Mouse (Mus musculus) erythroblast, embryonic 14.5 days (primary cell): ENCODE results near the gene Phyhd1. TPM values are rescaled to one million over a fixed set of nuclear protein-coding genes. Genes with fewer than 3 reads are reported as not detected.

Experiments
- H3K27me3 ChIP-seq: 2 replicates; pipeline ENCODE4 v1.6.1; 2012; ENCODE audit warnings: inconsistent platforms; ENCODE audit not compliant: control insufficient read depth
- H3K36me3 ChIP-seq: 2 replicates; pipeline ENCODE4 v1.6.1; 2012; ENCODE audit warnings: mild to moderate bottlenecking, inconsistent platforms; ENCODE audit not compliant: control insufficient read depth
- H3K4me1 ChIP-seq: 2 replicates; pipeline ENCODE4 v1.6.1; 2012; ENCODE audit warnings: inconsistent platforms; ENCODE audit not compliant: control insufficient read depth
- H3K4me3 ChIP-seq: replicated peaks from 2 replicates; pipeline ENCODE3; 2012; ENCODE audit warnings: moderate library complexity, mild to moderate bottlenecking, inconsistent platforms
- H3K9me3 ChIP-seq: 2 replicates; pipeline ENCODE4 v1.6.1; 2012; ENCODE audit warnings: low read length, inconsistent platforms, mixed read lengths; ENCODE audit not compliant: control insufficient read depth
- GATA1 ChIP-seq: IDR thresholded peaks from 2 replicates; pipeline ENCODE4 v1.6.1; 2012; ENCODE audit warnings: low read length, inconsistent platforms, mixed read lengths
- TAL1 ChIP-seq: IDR thresholded peaks from 3 replicates; pipeline ENCODE4 v1.6.1; 2012; ENCODE audit warnings: low read length, inconsistent platforms, mixed read lengths
- polyA plus RNA-seq: library from polyadenylated mRNA; stranded (reverse); fragments of >175 nt; gene quantifications from 2 replicates; pipeline ENCODE4 v1.2.3, GENCODE M21; 2012

Gene Phyhd1
- polyA plus RNA-seq, 1 experiment: 0.06 TPM

GRCm38 (mm10) chr2:30299966-30300365 is 34.0 kb downstream of the Phyhd1 start:
- Histone ChIP-seq H3K36me3 (peaks cover 88% of the 10 kb centered on the region), H3K4me3 (no peak overlapping the region), H3K27me3 (no peaks in the 10 kb centered on the region), H3K9me3 (no peaks in the 10 kb centered on the region), H3K4me1 (no peaks in the 10 kb centered on the region)
- TF ChIP-seq GATA1: no peak
- no peak for TF ChIP-seq TAL1

GRCm38 (mm10) chr2:30306087-30306486 is 40.1 kb downstream of the Phyhd1 start:
- TF ChIP-seq GATA1: no peak
- no peak for TF ChIP-seq TAL1
- H3K27me3 ChIP-seq: no peaks in the 10 kb centered on the region
- no peak overlapping the region for H3K4me3 ChIP-seq
- H3K9me3 ChIP-seq: no peaks in the 10 kb centered on the region
- H3K4me1 ChIP-seq: peaks cover 13% of the 10 kb centered on the region
- peaks cover 99% of the 10 kb centered on the region for H3K36me3 ChIP-seq

- TF ChIP-seq GATA1: no peak
- TF ChIP-seq TAL1: no peak
- H3K36me3 ChIP-seq: peaks cover 98% of the 10 kb centered on the region
- no peaks in the 10 kb centered on the region for H3K27me3 ChIP-seq
- no peaks in the 10 kb centered on the region for H3K9me3 ChIP-seq
- H3K4me1 ChIP-seq: peaks cover 13% of the 10 kb centered on the region
- H3K4me3 ChIP-seq: no peak overlapping the region
These were observed 43.3 kb downstream of the Phyhd1 start for GRCm38 (mm10) chr2:30309351-30309750.

- Histone ChIP-seq H3K4me1 (peaks cover 13% of the 10 kb centered on the region), H3K9me3 (no peaks in the 10 kb centered on the region), H3K4me3 (no peak overlapping the region), H3K36me3 (peaks cover 98% of the 10 kb centered on the region), H3K27me3 (no peaks in the 10 kb centered on the region)
- TF ChIP-seq TAL1: no peak
- no peak for TF ChIP-seq GATA1
These were observed 45.5 kb downstream of the Phyhd1 start for GRCm38 (mm10) chr2:30311481-30311880.

GRCm38 (mm10) chr2:30316136-30316535 is 50.1 kb downstream of the Phyhd1 start:
- Histone ChIP-seq H3K4me3 (no peak overlapping the region), H3K36me3 (peaks cover 91% of the 10 kb centered on the region), H3K4me1 (no peaks in the 10 kb centered on the region), H3K27me3 (no peaks in the 10 kb centered on the region), H3K9me3 (no peaks in the 10 kb centered on the region)
- TF ChIP-seq TAL1: no peak
- no peak for TF ChIP-seq GATA1

GRCm38 (mm10) chr2:30316955-30317354 is 51.0 kb downstream of the Phyhd1 start:
- no peaks in the 10 kb centered on the region for H3K9me3 ChIP-seq
- no peaks in the 10 kb centered on the region for H3K27me3 ChIP-seq
- TF ChIP-seq GATA1 (no peak), TAL1 (no peak)
- H3K4me3 ChIP-seq: no peak overlapping the region
- peaks cover 93% of the 10 kb centered on the region for H3K36me3 ChIP-seq
- no peaks in the 10 kb centered on the region for H3K4me1 ChIP-seq

GRCm38 (mm10) chr2:30319260-30319659 is 53.3 kb downstream of the Phyhd1 start:
- no peaks in the 10 kb centered on the region for H3K27me3 ChIP-seq
- no peaks in the 10 kb centered on the region for H3K4me1 ChIP-seq
- no peaks in the 10 kb centered on the region for H3K9me3 ChIP-seq
- H3K4me3 ChIP-seq: no peak overlapping the region
- peaks cover 93% of the 10 kb centered on the region for H3K36me3 ChIP-seq
- TF ChIP-seq TAL1: no peak
- TF ChIP-seq GATA1: no peak

- TF ChIP-seq TAL1 (no peak), GATA1 (no peak)
- Histone ChIP-seq H3K36me3 (peaks cover 93% of the 10 kb centered on the region), H3K4me3 (no peak overlapping the region)
These were observed 57.1 kb downstream of the Phyhd1 start for GRCm38 (mm10) chr2:30323111-30323510.

GRCm38 (mm10) chr2:30325296-30325695 is 59.3 kb downstream of the Phyhd1 start:
- Histone ChIP-seq H3K27me3 (no peaks in the 10 kb centered on the region), H3K36me3 (peaks cover 99% of the 10 kb centered on the region)
- TF ChIP-seq TAL1: no peak
- TF ChIP-seq GATA1: no peak

More at GRCm38 (mm10) chr2:30323111-30323510, 57.1 kb downstream of the Phyhd1 start:
- Histone ChIP-seq H3K4me1 (no peaks in the 10 kb centered on the region), H3K9me3 (no peaks in the 10 kb centered on the region), H3K27me3 (no peaks in the 10 kb centered on the region)

GRCm38 (mm10) chr2:30327276-30327675 is 61.3 kb downstream of the Phyhd1 start:
- Histone ChIP-seq H3K27me3 (no peaks in the 10 kb centered on the region), H3K4me3 (no peak overlapping the region), H3K9me3 (no peaks in the 10 kb centered on the region), H3K36me3 (peaks cover 99% of the 10 kb centered on the region), H3K4me1 (no peaks in the 10 kb centered on the region)
- TF ChIP-seq GATA1 (no peak), TAL1 (no peak)

More at GRCm38 (mm10) chr2:30325296-30325695, 59.3 kb downstream of the Phyhd1 start:
- H3K4me1 ChIP-seq: no peaks in the 10 kb centered on the region
- no peaks in the 10 kb centered on the region for H3K9me3 ChIP-seq
- H3K4me3 ChIP-seq: no peak overlapping the region
